Mouse (Mus musculus): Measurements from ENCODE around the gene Cdh12.
"Not testable (repeated sequence)": the region's sequence is repeated elsewhere in the genome, so short reads cannot be mapped to it uniquely, and the experiment has no call there.

Gene Cdh12

GRCm38 (mm10) chr15:21375871-21376270, 926.8 kb downstream of the Cdh12 start:
- no peak for DNase-seq (ENCODE audit: low spot score)

- not testable (repeated sequence) for DNase-seq (ENCODE audit: low spot score)
Observed at GRCm38 (mm10) chr15:21391442-21391841, 942.4 kb downstream of the Cdh12 start.

- DNase-seq (ENCODE audit: low spot score), result no peak
Observed at GRCm38 (mm10) chr15:21393080-21393479, 944.0 kb downstream of the Cdh12 start.

- no peak for DNase-seq (ENCODE audit: low spot score)
Observed at GRCm38 (mm10) chr15:21405196-21405595, 956.1 kb downstream of the Cdh12 start.

GRCm38 (mm10) chr15:21407324-21408044, 958.4 kb downstream of the Cdh12 start:
- no peak for DNase-seq (ENCODE audit: low spot score)

GRCm38 (mm10) chr15:21437347-21437746, 988.3 kb downstream of the Cdh12 start:
- no peak for DNase-seq (ENCODE audit: low spot score)

- no peak for DNase-seq (ENCODE audit: low spot score)
Observed at GRCm38 (mm10) chr15:21437924-21438323, 988.9 kb downstream of the Cdh12 start.

GRCm38 (mm10) chr15:21458098-21458497, 1009.0 kb downstream of the Cdh12 start:
- no peak for DNase-seq (ENCODE audit: low spot score)

GRCm38 (mm10) chr15:21519355-21519869, 1070.3 kb downstream of the Cdh12 start:
- no peak for DNase-seq (ENCODE audit: low spot score)

- no peak for DNase-seq (ENCODE audit: low spot score)
Observed at GRCm38 (mm10) chr15:21530804-21531203, 1081.7 kb downstream of the Cdh12 start.

- DNase-seq (ENCODE audit: low spot score), result no peak
Observed at GRCm38 (mm10) chr15:21536909-21537308, 1087.8 kb downstream of the Cdh12 start.

- no peak for DNase-seq (ENCODE audit: low spot score)
Observed at GRCm38 (mm10) chr15:21544786-21545185, 1095.7 kb downstream of the Cdh12 start.

GRCm38 (mm10) chr15:21555981-21556380, 1106.9 kb downstream of the Cdh12 start:
- no peak for DNase-seq (ENCODE audit: low spot score)

- no peak for DNase-seq (ENCODE audit: low spot score)
Observed at GRCm38 (mm10) chr15:21566314-21567051, 1117.4 kb downstream of the Cdh12 start.

- no peak for DNase-seq (ENCODE audit: low spot score)
Observed at GRCm38 (mm10) chr15:21604510-21604909, 1155.4 kb downstream of the Cdh12 start.

Data from urinary bladder, postnatal 10 days (tissue).